Mouse (Mus musculus) lung, adult 2 months (tissue): ENCODE results near the gene Adcy2. TPM values are rescaled to one million over a fixed set of nuclear protein-coding genes. Genes with fewer than 3 reads are reported as not detected.

Experiments used
- DNase-seq: peaks from one replicate; pipeline ENCODE4 v3.0.0; 2022
- H3K4me1 ChIP-seq: fragments of 200-500 bp; 2 replicates; pipeline ENCODE4 v1.6.1; 2011; ENCODE audit warnings: low read length; ENCODE audit not compliant: control insufficient read depth, insufficient read depth
- H3K4me3 ChIP-seq: fragments of 200-500 bp; replicated peaks from 2 replicates; pipeline ENCODE3; 2011; ENCODE audit warnings: low read depth, mild to moderate bottlenecking, control low read depth, low read length; ENCODE audit errors: extremely low read depth
- CTCF ChIP-seq: fragments of 200-500 bp; IDR thresholded peaks from 2 replicates; pipeline ENCODE4 v1.5.1; 2011; ENCODE audit warnings: mild to moderate bottlenecking, low read length, control low read depth; ENCODE audit not compliant: insufficient read depth
- POLR2A ChIP-seq: fragments of 200-500 bp; IDR thresholded peaks from 2 replicates; pipeline ENCODE4 v1.6.1; 2011; ENCODE audit warnings: low read depth, mild to moderate bottlenecking, control low read depth, low read length, borderline replicate concordance; ENCODE audit errors: extremely low read depth
- WGBS: fragments of 180-500 bp; shearing (Covaris S2); methylation state at CpG from one replicate; pipeline ENCODE4 v1.1.7; 2018; 5-methylcytosine and 5-hydroxymethylcytosine counted together
- polyA plus RNA-seq: library from polyadenylated mRNA; depleted of rRNA; stranded (reverse); fragments of >200 nt; gene quantifications from 2 replicates; pipeline ENCODE4 v1.2.3, GENCODE M21; 2012

The Adcy2 gene
- polyA plus RNA-seq, 1 experiment, result 10.7 TPM

- no peak for DNase-seq
- WGBS, result 71% methylated on average over 2 of the region's 2 CpGs
- H3K4me1 ChIP-seq, result no peaks in the 10 kb centered on the region
- no peak for TF ChIP-seq POLR2A
- TF ChIP-seq CTCF, result no peak
- H3K4me3 ChIP-seq, result no peak overlapping the region
Measured at GRCm38 (mm10) chr13:68749370-68749769, 250.0 kb downstream of the Adcy2 start.

GRCm38 (mm10) chr13:68745426-68745825 lies 253.9 kb downstream of the Adcy2 start:
- no peak for DNase-seq
- WGBS, result 83% methylated on average over 5 of the region's 5 CpGs
- Histone ChIP-seq H3K4me3 (no peak overlapping the region), H3K4me1 (no peaks in the 10 kb centered on the region)
- no peak for TF ChIP-seq POLR2A
- no peak for TF ChIP-seq CTCF

- TF ChIP-seq POLR2A, result no peak
- no peak for TF ChIP-seq CTCF
- Histone ChIP-seq H3K4me1 (no peaks in the 10 kb centered on the region), H3K4me3 (no peak overlapping the region)
- no peak for DNase-seq
Measured at GRCm38 (mm10) chr13:68712661-68713060, 286.7 kb downstream of the Adcy2 start.

GRCm38 (mm10) chr13:68707296-68707747 lies 292.0 kb downstream of the Adcy2 start:
- 74% methylated on average over 6 of the region's 6 CpGs for WGBS
- Histone ChIP-seq H3K4me1 (no peaks in the 10 kb centered on the region), H3K4me3 (no peak overlapping the region)
- TF ChIP-seq CTCF (no peak), POLR2A (no peak)
- DNase-seq, result no peak

GRCm38 (mm10) chr13:68684919-68685318 lies 314.4 kb downstream of the Adcy2 start:
- TF ChIP-seq CTCF (no peak), POLR2A (no peak)
- no peak for DNase-seq
- no peak overlapping the region for H3K4me3 ChIP-seq

GRCm38 (mm10) chr13:68680429-68680828 lies 318.9 kb downstream of the Adcy2 start:
- no peak for TF ChIP-seq POLR2A
- no peak for TF ChIP-seq CTCF
- no peaks in the 10 kb centered on the region for H3K4me1 ChIP-seq
- 53% methylated on average over 1 of the region's 1 CpGs for WGBS
- no peak overlapping the region for H3K4me3 ChIP-seq
- no peak for DNase-seq

More at GRCm38 (mm10) chr13:68684919-68685318, 314.4 kb downstream of the Adcy2 start:
- 63% methylated on average over 2 of the region's 2 CpGs for WGBS
- H3K4me1 ChIP-seq, result no peaks in the 10 kb centered on the region

GRCm38 (mm10) chr13:68642786-68643185 lies 356.6 kb downstream of the Adcy2 start:
- WGBS, result 89% methylated on average over 1 of the region's 1 CpGs
- no peak for DNase-seq
- no peak for TF ChIP-seq POLR2A
- TF ChIP-seq CTCF, result no peak
- Histone ChIP-seq H3K4me3 (no peak overlapping the region), H3K4me1 (no peaks in the 10 kb centered on the region)

GRCm38 (mm10) chr13:68627041-68627440 lies 372.3 kb downstream of the Adcy2 start:
- Histone ChIP-seq H3K4me1 (no peaks in the 10 kb centered on the region), H3K4me3 (no peak overlapping the region)
- TF ChIP-seq POLR2A, result no peak
- no peak for TF ChIP-seq CTCF
- WGBS, result 54% methylated on average over 3 of the region's 3 CpGs
- DNase-seq, result no peak

GRCm38 (mm10) chr13:68622792-68623191 lies 376.5 kb downstream of the Adcy2 start:
- no peak for DNase-seq
- TF ChIP-seq POLR2A (no peak), CTCF (no peak)
- Histone ChIP-seq H3K4me3 (no peak overlapping the region), H3K4me1 (no peaks in the 10 kb centered on the region)
- WGBS, result 61% methylated on average over 6 of the region's 6 CpGs

- no peaks in the 10 kb centered on the region for H3K4me1 ChIP-seq
- peak overlapping the region; percentile 12 for H3K4me3 ChIP-seq
- TF ChIP-seq CTCF (no peak), POLR2A (no peak)
- DNase-seq, result no peak
- 38% methylated on average over 21 of the region's 21 CpGs for WGBS
Measured at GRCm38 (mm10) chr13:68607652-68608405, 391.5 kb downstream of the Adcy2 start.
